Mouse (Mus musculus) T-helper 1 cell (primary cell): ENCODE results near the gene Gmcl1.

ENCODE experiments used
- in situ Hi-C: fragments of 300-600 bp; cut with MboI, MseI; formaldehyde crosslinking; loops from one replicate; pipeline ENCODE4 v1.15.1; 2025; ENCODE audit warnings: high pct_unique_total_duplicates

Gene Gmcl1

GRCm38 (mm10) chr6:86736830-86737229 lies 3.6 kb upstream of the Gmcl1 start:
- in situ Hi-C loops, result no loop called here

DNA sequence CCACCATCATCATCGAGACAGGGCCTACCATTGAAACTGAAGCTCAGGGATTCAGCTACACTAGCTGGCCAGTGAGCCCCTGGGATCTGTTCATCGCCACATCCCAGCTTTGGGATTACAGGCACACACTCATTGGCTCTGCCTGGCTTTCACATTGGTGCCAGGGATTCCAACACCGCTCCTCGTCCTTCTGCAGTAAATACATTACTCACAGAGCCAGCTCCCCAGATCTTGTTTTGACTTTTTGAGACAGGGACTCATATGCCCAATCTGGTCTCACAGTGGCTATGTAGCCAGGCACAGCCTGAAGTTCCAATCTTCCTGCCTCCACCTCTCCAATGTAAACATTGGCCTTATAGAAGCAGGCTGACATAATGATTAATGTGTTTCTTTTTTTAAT lies 3.1 kb upstream of the Gmcl1 start:
- in situ Hi-C loops, result no loop called here

DNA sequence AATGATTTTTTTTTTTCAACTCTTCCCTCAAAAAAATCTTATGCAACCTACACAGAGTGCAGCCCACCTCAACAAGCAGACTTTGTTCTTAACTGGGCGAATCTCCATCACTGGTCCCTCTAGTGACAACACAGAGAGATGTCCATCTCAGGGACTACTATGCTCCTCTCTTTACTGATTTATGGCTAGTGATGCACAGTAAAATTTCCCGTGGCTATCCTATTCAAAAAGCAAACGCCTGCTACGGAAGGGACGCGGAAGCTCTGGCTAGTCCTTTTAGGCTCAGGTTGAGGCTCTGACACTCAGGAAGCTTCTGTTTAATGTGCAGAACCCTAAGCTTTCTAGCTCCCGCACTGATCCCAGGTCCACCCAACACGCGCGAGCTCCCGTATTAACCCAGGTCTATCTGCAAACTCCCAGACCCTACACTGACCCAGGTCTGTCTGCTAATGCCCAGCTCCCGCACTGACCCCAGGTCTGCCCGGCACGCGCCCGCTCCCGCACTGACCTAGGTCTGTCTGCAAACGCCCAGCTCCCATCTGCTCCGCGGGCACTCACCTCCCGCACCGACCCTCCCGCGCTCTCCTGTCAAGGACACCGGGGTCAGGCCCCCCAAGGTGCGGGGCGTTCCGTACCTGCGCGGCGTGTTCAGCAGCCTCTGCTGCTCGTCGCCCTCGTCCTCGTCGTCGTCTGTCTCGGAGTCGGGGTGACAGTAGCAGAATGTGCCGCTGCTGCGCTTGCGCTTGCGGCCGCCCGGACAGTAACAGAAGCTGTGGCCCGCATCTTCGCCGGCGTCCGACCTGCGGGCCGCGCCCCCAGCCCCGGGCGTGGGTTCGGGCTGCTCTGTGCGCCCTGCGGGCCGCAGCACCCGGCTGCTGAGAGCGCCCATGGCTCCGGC lies 658 bp downstream of the Gmcl1 start:
- in situ Hi-C loops, result no loop called here

DNA sequence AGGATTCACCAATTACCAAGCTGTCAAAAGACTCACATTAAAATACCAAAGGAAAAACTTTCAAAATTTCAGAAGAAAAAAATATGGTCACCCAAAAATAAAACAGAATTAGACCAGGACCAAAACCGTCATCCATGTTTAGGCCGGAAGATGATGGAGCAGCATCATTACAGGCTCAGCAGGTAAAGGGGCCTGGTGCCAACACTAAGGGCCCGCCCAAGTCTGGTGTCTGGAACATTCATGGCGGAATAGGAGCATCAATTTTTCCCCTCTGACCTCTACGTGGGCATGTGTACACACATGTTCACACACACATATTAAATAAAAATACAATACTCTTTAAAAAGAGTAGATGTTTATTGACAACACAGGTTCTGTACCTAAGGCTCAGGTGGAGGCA lies 4.5 kb downstream of the Gmcl1 start:
- in situ Hi-C loops, result no loop called here

- in situ Hi-C loops, result no loop called here
These were observed 11.2 kb downstream of the Gmcl1 start for GRCm38 (mm10) chr6:86721977-86722376.

GRCm38 (mm10) chr6:86708072-86708774 lies 25.0 kb downstream of the Gmcl1 start:
- in situ Hi-C loops, result no loop called here

DNA sequence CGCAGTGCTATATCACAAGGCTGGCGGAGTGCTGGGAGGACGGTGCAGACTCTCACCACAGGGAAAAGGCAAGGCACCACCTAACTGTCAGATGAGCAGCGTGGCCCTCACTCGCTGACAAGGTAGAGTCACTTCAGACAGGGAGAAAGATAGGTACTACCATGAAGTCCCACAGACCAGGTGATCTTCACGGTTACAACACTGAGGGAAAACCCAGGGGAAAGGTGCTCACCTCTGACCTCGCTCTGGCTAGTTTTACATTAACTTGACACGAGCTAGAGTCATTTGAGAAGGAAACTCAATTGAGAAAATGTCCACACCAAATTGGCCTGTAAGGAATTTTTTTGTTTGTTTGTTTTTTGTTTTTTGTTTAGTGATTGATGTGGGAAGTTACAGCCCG lies 30.6 kb downstream of the Gmcl1 start:
- in situ Hi-C loops, result no loop called here

GRCm38 (mm10) chr6:86697903-86698302 lies 35.3 kb downstream of the Gmcl1 start:
- in situ Hi-C loops, result no loop called here

DNA sequence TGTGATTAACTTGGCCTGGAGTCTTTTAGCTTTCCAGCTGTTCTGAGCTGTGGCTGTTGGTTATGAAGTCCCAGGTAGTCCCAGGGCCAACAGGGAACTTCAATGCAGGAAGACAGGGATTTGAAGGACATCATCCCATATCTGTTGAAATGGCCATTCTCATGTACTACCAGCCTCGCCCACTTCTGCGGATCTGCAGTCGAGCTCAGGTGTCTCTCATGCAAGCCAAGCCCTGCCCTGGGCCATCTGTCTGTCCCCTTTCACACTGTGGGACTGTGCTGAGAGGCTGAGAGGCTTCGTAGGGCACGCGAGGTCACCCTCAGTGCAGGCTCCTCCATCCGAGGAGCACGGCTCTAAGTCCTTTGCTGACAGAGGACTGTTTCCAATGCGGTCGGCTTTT lies 37.0 kb downstream of the Gmcl1 start:
- in situ Hi-C loops, result no loop called here

GRCm38 (mm10) chr6:86694465-86694864 lies 38.7 kb downstream of the Gmcl1 start:
- in situ Hi-C loops, result no loop called here

GRCm38 (mm10) chr6:86689671-86690070 lies 43.5 kb downstream of the Gmcl1 start:
- in situ Hi-C loops, result no loop called here

- in situ Hi-C loops, result no loop called here
These were observed 46.2 kb downstream of the Gmcl1 start for GRCm38 (mm10) chr6:86686971-86687370.

DNA sequence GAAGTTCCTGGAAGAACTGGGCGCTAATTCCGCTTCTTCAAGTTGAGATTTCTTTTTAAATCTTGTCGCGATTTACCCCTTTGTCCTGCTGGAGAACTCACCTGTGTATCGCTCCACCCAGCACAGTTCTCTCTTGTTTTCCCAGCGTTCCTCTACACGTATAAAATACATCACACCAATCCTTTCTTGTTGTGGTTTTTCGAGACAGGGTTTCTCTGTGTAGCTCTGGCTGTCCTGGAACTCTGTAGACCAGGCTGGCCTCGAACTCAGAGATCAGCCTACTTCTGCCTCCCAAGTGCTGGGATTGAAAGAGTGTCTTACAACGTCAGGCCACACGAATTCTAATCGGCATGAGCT lies 48.5 kb downstream of the Gmcl1 start:
- in situ Hi-C loops, result no loop called here

DNA sequence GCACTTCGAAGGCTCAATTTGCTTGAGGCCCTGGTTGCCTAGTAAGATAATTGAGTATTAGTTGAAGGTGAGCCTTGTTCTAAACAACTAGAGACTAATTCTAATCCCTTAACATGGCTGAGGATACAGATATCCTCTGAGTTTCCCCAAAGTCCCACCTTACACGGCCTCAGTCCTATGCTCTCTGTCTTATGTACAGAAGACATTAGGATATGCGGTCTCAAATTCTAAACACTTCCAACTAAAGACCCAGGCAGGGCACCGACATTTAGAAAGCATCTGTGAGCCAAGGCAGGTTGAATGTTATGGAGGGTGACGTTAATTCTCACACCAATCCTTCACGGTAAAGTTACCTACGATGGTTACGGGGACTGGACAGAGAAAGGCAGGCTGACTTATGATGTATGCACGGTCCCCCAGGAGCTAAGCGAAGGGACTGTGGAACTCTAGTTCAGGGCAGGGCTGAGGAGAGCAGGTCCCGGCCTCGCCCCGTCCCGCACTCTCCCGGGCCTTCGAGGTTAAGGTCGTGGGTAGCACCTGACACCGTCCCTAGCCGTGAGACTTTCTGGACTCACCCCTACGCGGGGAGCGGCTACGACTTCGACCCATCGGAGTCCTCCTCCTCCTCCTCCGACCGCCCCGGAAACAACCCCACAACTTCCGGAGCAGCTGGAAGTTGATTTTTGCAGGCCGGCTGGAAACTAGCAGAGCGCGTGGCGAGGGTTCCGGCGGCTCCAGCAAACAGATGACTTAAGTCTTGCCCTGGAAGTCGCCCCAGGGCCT lies 49.1 kb downstream of the Gmcl1 start, which contains the start of gene Snrnp27:
TSS of gene Snrnp27 (minus strand) at position 651 of the 783 bp plus-strand sequence.
- in situ Hi-C loops, result no loop called here

- in situ Hi-C loops, result no loop called here
These were observed 51.9 kb downstream of the Gmcl1 start for GRCm38 (mm10) chr6:86681289-86681688.

DNA sequence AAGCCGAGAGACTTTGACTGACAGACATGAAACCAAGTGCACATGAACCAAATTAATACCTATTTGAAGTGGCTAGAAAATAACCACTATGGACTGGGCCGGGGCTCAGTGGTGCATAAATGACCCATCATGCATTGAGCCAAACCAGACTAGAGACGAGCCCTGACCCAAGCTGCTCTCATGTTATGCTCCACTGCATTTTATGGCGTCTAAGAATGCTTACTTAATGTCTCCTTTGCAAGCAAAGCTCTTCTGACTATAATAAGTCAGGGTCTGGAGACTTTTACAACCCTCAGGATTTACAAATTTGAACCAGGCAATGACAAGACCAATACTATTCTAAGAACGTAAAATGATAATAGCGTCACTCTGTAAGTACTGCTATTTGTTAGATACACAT lies 54.8 kb downstream of the Gmcl1 start:
- in situ Hi-C loops, result no loop called here

GRCm38 (mm10) chr6:86670873-86671272 lies 62.3 kb downstream of the Gmcl1 start:
- in situ Hi-C loops, result no loop called here

GRCm38 (mm10) chr6:86669240-86669727 lies 63.9 kb downstream of the Gmcl1 start:
- in situ Hi-C loops, result no loop called here

DNA sequence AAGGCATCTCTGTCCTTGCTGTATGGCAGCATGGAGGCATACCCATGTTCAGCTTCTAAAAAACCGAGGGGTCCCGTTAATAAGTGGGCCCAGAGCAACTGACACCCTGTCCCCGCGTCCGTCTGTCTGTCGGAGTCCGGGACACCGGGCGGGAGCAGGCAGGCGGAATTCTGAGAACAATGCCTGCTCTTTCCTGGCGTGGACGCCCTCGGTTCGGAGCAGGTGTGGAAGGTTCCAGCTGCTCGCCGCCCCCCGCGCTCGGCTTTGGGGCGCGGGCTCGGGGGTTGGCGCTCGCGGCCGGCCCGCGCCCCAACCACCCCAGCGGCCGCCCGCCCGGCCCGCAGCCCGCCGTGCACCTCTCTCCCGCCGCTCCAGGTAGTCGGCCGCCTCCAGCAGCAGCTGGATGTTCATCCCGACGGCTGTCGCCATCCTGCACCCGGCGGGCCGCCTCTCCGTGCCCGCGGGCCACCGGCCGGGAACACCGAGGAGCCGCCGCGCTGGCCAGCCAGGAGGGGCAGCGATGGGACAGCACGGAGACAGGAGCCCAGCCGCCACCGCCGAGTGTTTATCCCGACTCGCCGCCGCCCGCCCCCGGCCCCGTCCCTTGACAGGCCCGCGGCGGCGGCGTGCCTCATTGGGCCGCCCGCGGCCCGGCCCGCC lies 64.5 kb downstream of the Gmcl1 start, which contains the start of gene Mxd1:
TSS of gene Mxd1 (minus strand) at position 582 of the 660 bp plus-strand sequence.
- in situ Hi-C loops, result no loop called here

- in situ Hi-C loops, result no loop called here
These were observed 66.1 kb downstream of the Gmcl1 start for GRCm38 (mm10) chr6:86667061-86667460.

GRCm38 (mm10) chr6:86665560-86666307 lies 67.4 kb downstream of the Gmcl1 start:
- in situ Hi-C loops, result no loop called here
